In the genomic region with DNA sequence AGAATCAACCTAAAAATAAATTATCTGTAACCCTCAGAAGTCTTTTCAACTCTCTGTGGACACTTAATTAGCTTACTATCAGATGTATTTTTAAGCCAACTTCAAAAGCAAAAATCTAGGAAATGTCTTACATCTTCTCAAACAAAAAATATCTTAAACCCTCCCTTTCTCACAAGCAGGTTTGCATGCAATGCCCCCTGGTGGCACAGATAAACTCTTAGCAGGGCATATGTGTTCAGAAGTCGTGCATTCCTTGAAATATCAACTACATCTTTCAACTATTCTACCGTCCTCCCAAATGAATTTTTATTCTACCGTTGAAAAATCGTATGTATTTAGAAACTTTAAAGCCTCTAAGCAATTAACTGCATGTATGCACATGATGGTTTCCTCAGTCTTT, we compare ENCODE assay signal across 9 mouse cellular contexts. TPM values are rescaled to one million over a fixed set of nuclear protein-coding genes. Genes with fewer than 3 reads are reported as not detected.
DNase-seq lines count a peak whose midpoint lies in the region; ATAC-seq lines count a peak whose summit lies in the region.
"Had no signal": no experiment of that assay in that cellular context is flagged by ENCODE, and none has a peak within 500 bp of the region (broad histone marks: within the 10 kb centered on the region; RNA-seq: fewer than 3 reads in every experiment).

No protein-coding gene starts in this region.

- H3K36me3 ChIP-seq in midbrain, embryonic 14.5 days (ENCODE audit: control insufficient read depth, insufficient read depth, low read length): no peaks in the 10 kb centered on the region
- no peaks in the 10 kb centered on the region for H3K36me3 ChIP-seq in midbrain, embryonic 13.5 days
- H3K36me3 ChIP-seq: stomach, embryonic 15.5 days had no signal

- no peak overlapping the region for H3K27ac ChIP-seq in midbrain, embryonic 14.5 days (replicated peaks; ENCODE audit: low read depth, low read length)
- no peak overlapping the region for H3K27ac ChIP-seq in midbrain, embryonic 13.5 days
- H3K27ac ChIP-seq: stomach, embryonic 15.5 days had no signal

- no peaks in the 10 kb centered on the region for H3K4me1 ChIP-seq in midbrain, embryonic 14.5 days (ENCODE audit: control insufficient read depth, insufficient read depth, low read length)
- no peaks in the 10 kb centered on the region for H3K4me1 ChIP-seq in midbrain, embryonic 13.5 days (replicated peaks)
- H3K4me1 ChIP-seq: stomach, embryonic 15.5 days had no signal

- H3K27me3 ChIP-seq in midbrain, embryonic 14.5 days (ENCODE audit: control insufficient read depth, insufficient read depth, low read length): no peaks in the 10 kb centered on the region
- H3K27me3 ChIP-seq in midbrain, embryonic 13.5 days: no peaks in the 10 kb centered on the region
- H3K27me3 ChIP-seq: stomach, embryonic 15.5 days had no signal

- H3K9me3 ChIP-seq in midbrain, embryonic 14.5 days (ENCODE audit: control insufficient read depth, low read length): no peaks in the 10 kb centered on the region
- H3K9me3 ChIP-seq in midbrain, embryonic 13.5 days: no peaks in the 10 kb centered on the region
- H3K9me3 ChIP-seq: stomach, embryonic 15.5 days had no signal

- DNase-seq in cerebellum, postnatal 14 days: peak; percentile 41 to 51
- DNase-seq in cerebellum, adult 11-12 months: no peak
- peak; percentile 84 for DNase-seq in midbrain, embryonic 14.5 days
- peak; percentile 30 for DNase-seq in brain, embryonic 18.5 days (ENCODE audit: low read depth, low spot score)
- peak; percentile 71 for DNase-seq in kidney, adult 9 months
- peak; percentile 66 for DNase-seq in lung, postnatal 14 days
- peak; percentile 74 for DNase-seq in thymus, postnatal 4 days

- no peak overlapping the region for H3K4me2 ChIP-seq in midbrain, embryonic 14.5 days (ENCODE audit: low read length)
- no peak overlapping the region for H3K4me2 ChIP-seq in midbrain, embryonic 13.5 days (replicated peaks)
- H3K4me2 ChIP-seq: stomach, embryonic 15.5 days had no signal

- no peak for ATAC-seq in midbrain, embryonic 14.5 days (ENCODE audit: low FRiP score, low TSS enrichment)
- ATAC-seq in midbrain, embryonic 13.5 days: no peak

- H3K9ac ChIP-seq in midbrain, embryonic 14.5 days (replicated peaks; ENCODE audit: low read length): no peak overlapping the region
- no peak overlapping the region for H3K9ac ChIP-seq in midbrain, embryonic 13.5 days (replicated peaks)
- H3K9ac ChIP-seq: stomach, embryonic 15.5 days had no signal

- 66% methylated on average over 4 of the region's 4 CpGs for WGBS in midbrain, embryonic 14.5 days
- WGBS in midbrain, embryonic 13.5 days: 66% methylated on average over 4 of the region's 4 CpGs

- no peak overlapping the region for H3K4me3 ChIP-seq in midbrain, embryonic 14.5 days (replicated peaks; ENCODE audit: low read depth, low read length)
- H3K4me3 ChIP-seq in midbrain, embryonic 13.5 days (replicated peaks): no peak overlapping the region
- H3K4me3 ChIP-seq: stomach, embryonic 15.5 days had no signal

RNA-seq across cellular contexts. Expression of a gene that starts 39.1 kb away (rescaled TPM):
- 40.8 and 51.9 TPM in 2 replicates for polyA plus RNA-seq in midbrain, embryonic 14.5 days (2014; fragmentation: Nextera tagmentation; extraction: Ambion mirVana)
- polyA plus RNA-seq in midbrain, embryonic 13.5 days (2015; fragmentation: Nextera tagmentation; extraction: Ambion mirVana): 54.1 and 55.0 TPM in 2 replicates
